Mouse (Mus musculus) left cerebral cortex, postnatal 14 days (tissue): ENCODE results near the gene Tsnaxip1. TPM values are rescaled to one million over a fixed set of nuclear protein-coding genes. Genes with fewer than 3 reads are reported as not detected.

ENCODE experiments used
- DNase-seq, 2 experiments: peaks; one replicate each; pipeline ENCODE4 v3.0.0; 2021 to 2022; ENCODE audit warnings: low spot score in 2 of 2, mixed read lengths in 1 of 2
- intact Hi-C: fragments of 180-260 bp; cut with DNase I; formaldehyde crosslinking; loops from one replicate; pipeline ENCODE4 v1.15.1; 2025
- long read RNA-seq, 2 experiments: library from polyadenylated mRNA; stranded (forward); transcript quantifications; one replicate each; pipeline ENCODE4 v2.0.0; 2021
- total RNA-seq, 2 experiments: library from RNA; stranded (reverse); gene quantifications; 2 replicates each; pipeline ENCODE4 v1.2.3; 2021

Tsnaxip1 gene
- total RNA-seq: under 1 TPM in 1 of 2 experiments, not detected in 1; 0.18 TPM
- long read RNA-seq, experiment 1: 0 reads
- long read RNA-seq, experiment 2: 0 reads

- DNase-seq: peak; percentile 97 to 100
- intact Hi-C loops: loop anchor here (5.0 kb wide), 1 partner anchor 115 kb away; no protein-coding TSS in a partner anchor
These were observed at the start of gene Tsnaxip1, which contains the start of gene Ranbp10 for GRCm38 (mm10) chr8:105826861-105827848. TSS of gene Tsnaxip1 (plus strand) at chr8:105827731. TSS of gene Ranbp10 (minus strand) at chr8:105827350.

- no peak for DNase-seq
- intact Hi-C loops: no loop called here
These were observed 49.7 kb upstream of the Tsnaxip1 start for GRCm38 (mm10) chr8:105777833-105778232.

GRCm38 (mm10) chr8:105780298-105780697 is 47.2 kb upstream of the Tsnaxip1 start:
- intact Hi-C loops: no loop called here
- DNase-seq: no peak

GRCm38 (mm10) chr8:105788241-105788640 is 39.3 kb upstream of the Tsnaxip1 start:
- DNase-seq: peak; percentile 35 to 40
- intact Hi-C loops: no loop called here

- intact Hi-C loops: no loop called here
- DNase-seq: no peak
These were observed 38.6 kb upstream of the Tsnaxip1 start for GRCm38 (mm10) chr8:105788927-105789326.

- no peak for DNase-seq
- intact Hi-C loops: no loop called here
These were observed 37.9 kb upstream of the Tsnaxip1 start for GRCm38 (mm10) chr8:105789626-105790025.

- no peak for DNase-seq
These were observed 34.2 kb upstream of the Tsnaxip1 start for GRCm38 (mm10) chr8:105793331-105793730.

GRCm38 (mm10) chr8:105794009-105794598 is 33.4 kb upstream of the Tsnaxip1 start:
- intact Hi-C loops: no loop called here
- no peak for DNase-seq

More at GRCm38 (mm10) chr8:105793331-105793730, 34.2 kb upstream of the Tsnaxip1 start:
- intact Hi-C loops: no loop called here

- intact Hi-C loops: no loop called here
- no peak for DNase-seq
These were observed 31.7 kb upstream of the Tsnaxip1 start for GRCm38 (mm10) chr8:105795785-105796184.

- DNase-seq: no peak
- intact Hi-C loops: no loop called here
These were observed 29.1 kb upstream of the Tsnaxip1 start for GRCm38 (mm10) chr8:105798408-105798807.

GRCm38 (mm10) chr8:105799091-105799812 is 28.3 kb upstream of the Tsnaxip1 start:
- DNase-seq: peak; percentile 41 to 47
- intact Hi-C loops: no loop called here

- intact Hi-C loops: no loop called here
- DNase-seq: no peak
These were observed 26.2 kb upstream of the Tsnaxip1 start for GRCm38 (mm10) chr8:105801153-105801904.

- DNase-seq: no peak
- intact Hi-C loops: no loop called here
These were observed 22.7 kb upstream of the Tsnaxip1 start for GRCm38 (mm10) chr8:105804797-105805196.

- intact Hi-C loops: no loop called here
- no peak for DNase-seq
These were observed 22.2 kb upstream of the Tsnaxip1 start for GRCm38 (mm10) chr8:105805346-105805745.

GRCm38 (mm10) chr8:105805964-105806363 is 21.6 kb upstream of the Tsnaxip1 start:
- intact Hi-C loops: no loop called here
- DNase-seq: no peak

GRCm38 (mm10) chr8:105807766-105808165 is 19.8 kb upstream of the Tsnaxip1 start:
- intact Hi-C loops: no loop called here

GRCm38 (mm10) chr8:105808480-105808879 is 19.1 kb upstream of the Tsnaxip1 start:
- no peak for DNase-seq
- intact Hi-C loops: no loop called here

More at GRCm38 (mm10) chr8:105807766-105808165, 19.8 kb upstream of the Tsnaxip1 start:
- DNase-seq: no peak

- intact Hi-C loops: no loop called here
These were observed 17.2 kb upstream of the Tsnaxip1 start for GRCm38 (mm10) chr8:105810245-105810786.

GRCm38 (mm10) chr8:105811061-105811460 is 16.5 kb upstream of the Tsnaxip1 start:
- DNase-seq: no peak
- intact Hi-C loops: no loop called here

More at GRCm38 (mm10) chr8:105810245-105810786, 17.2 kb upstream of the Tsnaxip1 start:
- DNase-seq: no peak
